Mouse (Mus musculus) MEL (cell line): ENCODE results near the gene Zdhhc7. TPM values are rescaled to one million over a fixed set of nuclear protein-coding genes. Genes with fewer than 3 reads are reported as not detected.

Experiments
- DNase-seq: peaks from one replicate; pipeline ENCODE4 v3.0.0; 2011; ENCODE audit warnings: low read depth, low spot score
- H3K27ac ChIP-seq: 2 replicates; pipeline ENCODE4 v1.5.1; 2012; ENCODE audit warnings: low read depth, mild to moderate bottlenecking, control low read depth, low read length, moderate library complexity; ENCODE audit not compliant: control insufficient read depth
- H3K27me3 ChIP-seq, 2 experiments: fragments of 150-350 bp in 1 of 2; sonication (generic) in 1 of 2; 2 replicates each; pipeline ENCODE4 v1.6.1; 2012; ENCODE audit warnings: low read length in 2 of 2, mild to moderate bottlenecking in 2 of 2, improper control_type of control experiment in 1 of 2, moderate library complexity in 1 of 2; ENCODE audit not compliant: insufficient read depth in 2 of 2, control insufficient read depth in 1 of 2
- H3K36me3 ChIP-seq, 2 experiments: 2 replicates each; pipeline ENCODE4 v1.6.1; 2012 to 2014; ENCODE audit warnings: low read length in 2 of 2, improper control_type of control experiment in 1 of 2, inconsistent platforms in 1 of 2, mild to moderate bottlenecking in 1 of 2; ENCODE audit not compliant: insufficient read depth in 2 of 2, control insufficient read depth in 1 of 2
- H3K4me1 ChIP-seq, 2 experiments: fragments of 150-350 bp in 1 of 2; sonication (generic) in 1 of 2; 2 replicates each; pipeline ENCODE4 v1.6.1; 2012; ENCODE audit warnings: low read length in 2 of 2, improper control_type of control experiment in 1 of 2, mild to moderate bottlenecking in 1 of 2; ENCODE audit not compliant: insufficient read depth in 2 of 2, control insufficient read depth in 1 of 2
- H3K4me3 ChIP-seq, 2 experiments: fragments of 150-350 bp in 1 of 2; sonication (generic) in 1 of 2; 2 replicates each; pipeline ENCODE4 v1.5.1; 2012; ENCODE audit warnings: low read depth in 2 of 2, low read length in 2 of 2, mild to moderate bottlenecking in 2 of 2, moderate library complexity in 2 of 2, control low read depth in 1 of 2, improper control_type of control experiment in 1 of 2; ENCODE audit not compliant: control insufficient read depth in 1 of 2, insufficient read depth in 1 of 2
- H3K79me2 ChIP-seq: 2 replicates; pipeline ENCODE4 v1.6.1; 2012; ENCODE audit warnings: mild to moderate bottlenecking, low read length, moderate library complexity; ENCODE audit not compliant: control insufficient read depth, poor library complexity, insufficient read depth
- H3K9ac ChIP-seq: 2 replicates; pipeline ENCODE4 v1.6.1; 2012; ENCODE audit warnings: low read depth, mild to moderate bottlenecking, control low read depth, low read length, moderate library complexity; ENCODE audit not compliant: control insufficient read depth, poor library complexity, severe bottlenecking
- H3K9me3 ChIP-seq: fragments of 150-350 bp; sonication (generic); replicated peaks from 2 replicates; pipeline ENCODE4 v1.6.1; 2012; ENCODE audit warnings: mild to moderate bottlenecking, low read length, improper control_type of control experiment, moderate library complexity; ENCODE audit not compliant: insufficient read depth
- CHD1 ChIP-seq: IDR thresholded peaks from 2 replicates; pipeline ENCODE4 v1.6.1; 2012; ENCODE audit warnings: low read depth, mild to moderate bottlenecking, inconsistent platforms, low read length, improper control_type of control experiment
- CTCF ChIP-seq, 3 experiments: IDR thresholded peaks in 2 of 3; conservative IDR thresholded peaks in 1 of 3; 2 replicates each; pipeline ENCODE4 v1.5.1; 2011 to 2012; ENCODE audit warnings: low read length in 3 of 3, low read depth in 2 of 3, mild to moderate bottlenecking in 2 of 3, improper control_type of control experiment in 1 of 3, inconsistent platforms in 1 of 3, mixed read lengths in 1 of 3, moderate library complexity in 1 of 3; ENCODE audit not compliant: control insufficient read depth in 1 of 3, insufficient read depth in 1 of 3, poor library complexity in 1 of 3, severe bottlenecking in 1 of 3
- E2F4 ChIP-seq: IDR thresholded peaks from 2 replicates; pipeline ENCODE4 v1.6.1; 2011; ENCODE audit warnings: low read depth, low read length, improper control_type of control experiment, borderline replicate concordance
- ETS1 ChIP-seq: IDR thresholded peaks from 2 replicates; pipeline ENCODE4 v1.6.1; 2012; ENCODE audit warnings: low read depth, mild to moderate bottlenecking, inconsistent platforms, low read length, improper control_type of control experiment, moderate library complexity
- GABPA ChIP-seq: IDR thresholded peaks from 2 replicates; pipeline ENCODE4 v1.6.1; 2012; ENCODE audit warnings: low read depth, mild to moderate bottlenecking, inconsistent platforms, low read length, improper control_type of control experiment, moderate library complexity
- GATA1 ChIP-seq: IDR thresholded peaks from 2 replicates; pipeline ENCODE4 v1.6.1; 2011; ENCODE audit warnings: low read depth, low read length, improper control_type of control experiment
- KAT2A ChIP-seq: conservative IDR thresholded peaks from 2 replicates; pipeline ENCODE4 v1.6.1; 2012; ENCODE audit warnings: low read depth, low read length, improper control_type of control experiment, inconsistent platforms
- MAX ChIP-seq: IDR thresholded peaks from 2 replicates; pipeline ENCODE4 v1.6.1; 2011; ENCODE audit warnings: low read length, improper control_type of control experiment
- MEF2A ChIP-seq: IDR thresholded peaks from 2 replicates; pipeline ENCODE4 v1.6.1; 2014; ENCODE audit warnings: low read depth, mild to moderate bottlenecking, inconsistent platforms, low read length, improper control_type of control experiment; ENCODE audit not compliant: poor library complexity, insufficient replicate concordance, severe bottlenecking; ENCODE audit errors: extremely low read depth
- MXI1 ChIP-seq: IDR thresholded peaks from 2 replicates; pipeline ENCODE4 v1.6.1; 2011; ENCODE audit warnings: mild to moderate bottlenecking, low read depth, low read length, improper control_type of control experiment
- MYB ChIP-seq: IDR thresholded peaks from 2 replicates; pipeline ENCODE4 v1.6.1; 2011; ENCODE audit warnings: mild to moderate bottlenecking, low read depth, low read length, improper control_type of control experiment
- MYC ChIP-seq: IDR thresholded peaks from 2 replicates; pipeline ENCODE4 v1.6.1; 2011; ENCODE audit warnings: low read depth, mild to moderate bottlenecking, low read length, improper control_type of control experiment, moderate library complexity
- NRF1 ChIP-seq: IDR thresholded peaks from 2 replicates; pipeline ENCODE4 v1.6.1; 2014; ENCODE audit warnings: low read depth, mild to moderate bottlenecking, inconsistent platforms, low read length, improper control_type of control experiment, moderate library complexity; ENCODE audit not compliant: poor library complexity, insufficient read depth, severe bottlenecking
- POLR2AphosphoS2 ChIP-seq: IDR thresholded peaks from 2 replicates; pipeline ENCODE4 v1.6.1; 2011; ENCODE audit warnings: low read length, improper control_type of control experiment
- RAD21 ChIP-seq: IDR thresholded peaks from 2 replicates; pipeline ENCODE4 v1.6.1; 2011; ENCODE audit warnings: mild to moderate bottlenecking, low read depth, low read length, improper control_type of control experiment
- RCOR1 ChIP-seq: IDR thresholded peaks from 2 replicates; pipeline ENCODE4 v1.6.1; 2012; ENCODE audit warnings: low read depth, mild to moderate bottlenecking, inconsistent platforms, low read length, improper control_type of control experiment
- SIN3A ChIP-seq: IDR thresholded peaks from 2 replicates; pipeline ENCODE4 v1.6.1; 2012; ENCODE audit warnings: low read length, improper control_type of control experiment, inconsistent platforms
- TAL1 ChIP-seq: IDR thresholded peaks from 2 replicates; pipeline ENCODE4 v1.6.1; 2012; ENCODE audit warnings: mild to moderate bottlenecking, inconsistent platforms, low read length, moderate library complexity, mixed read lengths
- TBP ChIP-seq: IDR thresholded peaks from 2 replicates; pipeline ENCODE4 v1.8.0; 2011; ENCODE audit warnings: low read depth, low read length, improper control_type of control experiment
- USF1 ChIP-seq: IDR thresholded peaks from 2 replicates; pipeline ENCODE4 v1.6.1; 2014; ENCODE audit warnings: low read depth, mild to moderate bottlenecking, inconsistent platforms, low read length, improper control_type of control experiment, moderate library complexity
- USF2 ChIP-seq, 2 experiments: IDR thresholded peaks; 2 replicates each; pipeline ENCODE4 v1.6.1; 2011 to 2012; ENCODE audit warnings: improper control_type of control experiment in 2 of 2, low read length in 2 of 2, borderline replicate concordance in 1 of 2, inconsistent platforms in 1 of 2, low read depth in 1 of 2, mild to moderate bottlenecking in 1 of 2; ENCODE audit not compliant: insufficient read depth in 1 of 2
- polyA plus RNA-seq, 2 experiments: library from polyadenylated mRNA; stranded (reverse) in 1 of 2; unstranded in 1 of 2; fragments of >175 nt in 1 of 2; fragments of >200 nt in 1 of 2; gene quantifications; 2 replicates each; pipeline versions ENCODE4 v1.2.1 to v1.2.4; 2012; ENCODE audit warnings: low replicate concordance in 2 of 2, low read depth in 1 of 2; ENCODE audit not compliant: insufficient read length in 2 of 2, insufficient read depth in 1 of 2, missing spikeins in 1 of 2
- total RNA-seq: library from RNA; depleted of rRNA; stranded (reverse); fragments of 300-350 nt; gene quantifications from 2 replicates; pipeline ENCODE4 v1.2.3, GENCODE M21; 2012

Zdhhc7 gene
- total and polyA plus RNA-seq, 3 experiments, result 51.0 to 126 (median 54.4) TPM

- Histone ChIP-seq H3K36me3 (peaks cover 0 to 1% of the 10 kb centered on the region in 2 experiments; a peak in 2 of 4 replicates), H3K4me1 (peaks cover 0 to 12% of the 10 kb centered on the region in 2 experiments; a peak in 3 of 4 replicates), H3K9me3 (no peaks in the 10 kb centered on the region), H3K4me3 (no peak overlapping the region), H3K9ac (no peak overlapping the region), H3K27ac (no peak overlapping the region), H3K79me2 (no peaks in the 10 kb centered on the region), H3K27me3 (no peaks in the 10 kb centered on the region)
- DNase-seq, result no peak
- TF ChIP-seq CTCF (IDR thresholded peaks at IDR 0.05 in 2 of 3, conservative IDR thresholded peaks at IDR 0.05 in 1 of 3; ENCODE audit: control insufficient read depth in 1 of 3, insufficient read depth in 1 of 3, low read depth in 2 of 3, low read length in 3 of 3, poor library complexity in 1 of 3, severe bottlenecking in 1 of 3) (no peak), GATA1 (no peak), POLR2AphosphoS2 (no peak), SIN3A (no peak), ETS1 (no peak), RCOR1 (no peak), MYC (no peak), MYB (no peak), USF1 (no peak)
- TF ChIP-seq, all 39 proteins: peak for 0
Measured at GRCm38 (mm10) chr8:120037611-120038010, 63.7 kb downstream of the Zdhhc7 start.

DNA sequence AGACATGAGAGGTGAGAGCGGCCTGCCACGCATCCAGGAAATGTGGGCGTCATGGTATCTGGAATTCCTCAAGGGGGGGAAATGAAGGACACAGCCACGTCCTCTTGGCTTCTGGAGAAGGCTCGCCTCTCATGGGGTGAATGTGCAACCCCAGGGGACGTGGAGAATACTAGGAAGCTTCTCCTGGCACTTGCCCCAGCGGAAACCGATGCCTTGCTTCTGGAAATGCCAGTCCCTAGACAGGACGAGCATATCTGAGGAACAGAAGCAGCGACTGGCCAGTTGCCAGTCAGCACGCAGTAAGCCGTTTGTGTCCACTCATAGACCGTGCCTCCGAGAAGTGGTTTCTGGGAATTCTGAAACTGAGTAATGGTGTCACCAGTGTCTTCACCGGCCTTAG lies 64.1 kb downstream of the Zdhhc7 start:
- Histone ChIP-seq H3K27ac (no peak overlapping the region), H3K9ac (no peak overlapping the region), H3K27me3 (no peaks in the 10 kb centered on the region), H3K4me1 (peaks cover 0 to 8% of the 10 kb centered on the region in 2 experiments; a peak in 2 of 4 replicates), H3K4me3 (no peak overlapping the region), H3K9me3 (no peaks in the 10 kb centered on the region), H3K36me3 (no peaks in the 10 kb centered on the region), H3K79me2 (no peaks in the 10 kb centered on the region)
- no peak for TF ChIP-seq SIN3A
- TF ChIP-seq KAT2A, result no peak
- TF ChIP-seq POLR2AphosphoS2, result no peak
- TF ChIP-seq TAL1, result no peak
- no peak for TF ChIP-seq MYC
- TF ChIP-seq RAD21, result no peak
- TF ChIP-seq MXI1, result no peak
- TF ChIP-seq MEF2A, result no peak
- no peak for TF ChIP-seq CHD1
- TF ChIP-seq GABPA, result no peak
- TF ChIP-seq NRF1, result no peak
- TF ChIP-seq MAX, result no peak
- TF ChIP-seq TBP, result no peak
- TF ChIP-seq E2F4, result no peak
- no peak for TF ChIP-seq USF2 (IDR thresholded peaks at IDR 0.05; ENCODE audit: borderline replicate concordance in 1 of 2, insufficient read depth in 1 of 2, low read depth in 1 of 2, low read length in 2 of 2)
- no peak for DNase-seq
